Mouse (Mus musculus): Measurements from ENCODE around the gene Sh3yl1. TPM values are rescaled to one million over a fixed set of nuclear protein-coding genes. Genes with fewer than 3 reads are reported as not detected.

Gene Sh3yl1
- polyA plus RNA-seq, 1 experiment from 2014 or later: 34.4 TPM

DNA sequence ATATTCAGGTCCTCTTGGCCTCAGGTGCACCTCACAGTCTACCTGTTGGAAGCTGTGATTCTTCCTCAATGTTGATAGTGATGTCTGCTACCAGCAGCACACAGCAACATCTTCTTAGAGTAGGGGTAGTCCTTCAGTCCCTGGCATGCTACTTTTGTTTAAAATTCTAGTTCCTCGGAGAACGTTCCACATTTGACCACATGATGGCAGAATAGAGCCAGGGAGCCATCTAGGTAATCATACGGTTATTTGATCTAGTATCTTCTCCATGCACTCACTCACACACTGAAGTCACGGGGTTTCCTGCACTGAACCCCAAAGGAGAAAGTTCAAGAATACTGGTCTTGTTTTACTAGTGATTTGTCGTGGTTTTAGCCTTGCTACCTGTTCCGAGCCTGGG lies 96.7 kb downstream of the Sh3yl1 start:
- Histone ChIP-seq H3K4me3 (ENCODE audit: low read depth, low read length) (no peak overlapping the region), H3K4me2 (ENCODE audit: low read length) (no peak overlapping the region), H3K4me1 (ENCODE audit: control insufficient read depth, insufficient read depth, low read length) (no peaks in the 10 kb centered on the region), H3K9ac (ENCODE audit: low read length) (no peak overlapping the region), H3K27ac (ENCODE audit: low read depth, low read length) (no peak overlapping the region), H3K36me3 (ENCODE audit: control insufficient read depth, insufficient read depth, low read length) (no peaks in the 10 kb centered on the region), H3K9me3 (replicated peaks; ENCODE audit: control insufficient read depth, low read length) (no peaks in the 10 kb centered on the region), H3K27me3 (replicated peaks; ENCODE audit: control insufficient read depth, insufficient read depth, low read length) (no peaks in the 10 kb centered on the region)
- ATAC-seq (no peak), DNase-seq (ENCODE audit: low spot score) (peak; percentile 45)
- 28% methylated on average over 6 of the region's 6 CpGs for WGBS

Other genes with a start within 250 kb of the Sh3yl1 start
- 0.16 TPM in 1 of 2 replicates, not detected in the other for gene Alkal2, start 27.3 kb upstream of the Sh3yl1 start, polyA plus RNA-seq (2014; fragmentation: Nextera tagmentation; extraction: Ambion mirVana)
- 151 and 178 TPM in 2 replicates for gene Acp1, start 79 bp upstream of the Sh3yl1 start, polyA plus RNA-seq (2014; fragmentation: Nextera tagmentation; extraction: Ambion mirVana)
- gene Fam110c, start 162.2 kb downstream of the Sh3yl1 start, polyA plus RNA-seq (2014; fragmentation: Nextera tagmentation; extraction: Ambion mirVana): 0.06 TPM in 1 of 2 replicates, not detected in the other

Measured in forebrain, embryonic 14.5 days (tissue).